Mouse (Mus musculus): ENCODE results near the gene Ston1. TPM values are rescaled to one million over a fixed set of nuclear protein-coding genes. Genes with fewer than 3 reads are reported as not detected.

Ston1 gene
- polyA plus RNA-seq, 1 experiment from 2014 or later: 2.4 TPM

- H3K4me1 ChIP-seq: no peaks in the 10 kb centered on the region; the same call in 1 of the 2 replicates
- H3K36me3 ChIP-seq (replicated peaks): no peaks in the 10 kb centered on the region
- H3K9ac ChIP-seq: no peak overlapping the region
- 100% methylated on average over 1 of the region's 1 CpGs for WGBS
- no peak overlapping the region for H3K27ac ChIP-seq
- no peak overlapping the region for H3K4me2 ChIP-seq
- no peak for ATAC-seq (ENCODE audit: low FRiP score)
- no peaks in the 10 kb centered on the region for H3K27me3 ChIP-seq
- no peak overlapping the region for H3K4me3 ChIP-seq (replicated peaks)
- H3K9me3 ChIP-seq: no peaks in the 10 kb centered on the region
Observed at GRCm38 (mm10) chr17:88614733-88615132, 17.2 kb downstream of the Ston1 start.

DNA sequence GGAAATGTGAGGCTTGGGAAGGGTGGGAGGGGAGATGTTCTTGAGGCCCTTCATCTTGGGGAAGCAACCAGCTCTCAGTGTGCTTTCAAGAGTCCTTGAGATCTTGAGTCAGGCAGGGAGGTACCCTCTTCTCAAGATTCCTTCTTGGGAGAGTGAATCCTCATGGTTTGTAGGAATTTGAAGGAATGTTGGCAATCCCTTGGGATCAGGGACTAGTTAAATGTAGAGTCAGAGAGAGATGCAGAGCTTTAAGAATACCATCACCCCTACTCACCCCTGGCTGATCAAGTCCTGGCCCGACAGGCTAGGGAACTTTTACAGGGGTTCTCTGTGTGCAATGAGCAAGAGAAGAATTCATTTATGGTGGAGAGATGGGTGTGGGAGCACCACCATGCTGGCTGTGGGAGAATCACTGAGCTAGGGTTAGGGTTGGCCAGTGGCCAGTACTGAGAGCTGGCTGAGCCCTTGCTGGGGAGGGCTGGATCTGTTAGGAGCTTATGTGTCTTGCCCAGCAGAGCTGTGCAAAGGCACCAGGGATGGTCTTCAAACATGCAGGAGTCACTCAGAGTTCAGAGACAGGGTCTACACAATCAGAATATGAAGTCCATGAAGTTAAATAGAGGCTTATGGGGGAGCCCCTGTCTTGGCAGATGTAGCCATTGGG is 18.1 kb downstream of the Ston1 start:
- Histone ChIP-seq H3K4me1 (no peaks in the 10 kb centered on the region; the same call in 1 of the 2 replicates), H3K27me3 (no peaks in the 10 kb centered on the region), H3K36me3 (replicated peaks) (no peaks in the 10 kb centered on the region), H3K27ac (no peak overlapping the region), H3K9me3 (no peaks in the 10 kb centered on the region), H3K4me3 (replicated peaks) (no peak overlapping the region), H3K4me2 (no peak overlapping the region), H3K9ac (no peak overlapping the region)
- ATAC-seq (ENCODE audit: low FRiP score): no peak
- 88% methylated on average over 1 of the region's 1 CpGs for WGBS

DNA sequence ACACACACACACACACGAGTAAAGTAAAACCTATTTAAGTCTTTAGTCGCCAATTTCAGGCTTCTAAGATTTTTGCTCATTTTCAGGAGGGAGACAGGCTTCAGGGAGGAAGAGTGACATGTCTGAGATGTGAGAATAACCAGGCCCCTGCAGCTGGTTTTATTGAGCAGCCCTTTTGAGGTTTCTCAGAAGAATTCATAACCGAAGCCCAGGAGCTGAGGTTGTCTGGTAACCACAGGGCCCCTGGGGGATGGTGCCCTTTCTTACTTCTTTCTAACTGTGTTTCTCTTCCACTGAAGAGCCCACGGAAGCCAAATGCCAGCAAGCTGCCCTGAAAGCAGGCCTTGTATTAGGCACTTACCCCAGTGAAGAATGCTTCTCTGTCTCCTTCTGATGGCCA is 23.5 kb downstream of the Ston1 start:
- H3K4me1 ChIP-seq: 0 out of 2 replicates have a peak, but pooled peaks cover under 1% of the 10 kb centered on the region
- no peak overlapping the region for H3K4me2 ChIP-seq
- ATAC-seq (ENCODE audit: low FRiP score): no peak
- WGBS: 86% methylated on average over 4 of the region's 4 CpGs
- H3K36me3 ChIP-seq (replicated peaks): 0 out of 2 replicates have a peak, but pooled peaks cover 5% of the 10 kb centered on the region
- H3K4me3 ChIP-seq (replicated peaks): no peak overlapping the region
- H3K27me3 ChIP-seq: no peaks in the 10 kb centered on the region
- no peak overlapping the region for H3K27ac ChIP-seq
- no peaks in the 10 kb centered on the region for H3K9me3 ChIP-seq
- no peak overlapping the region for H3K9ac ChIP-seq

- Histone ChIP-seq H3K9me3 (no peaks in the 10 kb centered on the region), H3K36me3 (replicated peaks) (0 out of 2 replicates have a peak, but pooled peaks cover 5% of the 10 kb centered on the region), H3K4me3 (replicated peaks) (no peak overlapping the region), H3K9ac (no peak overlapping the region), H3K4me1 (0 out of 2 replicates have a peak, but pooled peaks cover 4% of the 10 kb centered on the region), H3K27ac (no peak overlapping the region), H3K27me3 (no peaks in the 10 kb centered on the region), H3K4me2 (no peak overlapping the region)
- no peak for ATAC-seq (ENCODE audit: low FRiP score)
- WGBS: 91% methylated on average over 3 of the region's 3 CpGs
Observed at GRCm38 (mm10) chr17:88621374-88621773, 23.9 kb downstream of the Ston1 start.

GRCm38 (mm10) chr17:88622711-88623110 is 25.2 kb downstream of the Ston1 start:
- H3K9ac ChIP-seq: no peak overlapping the region
- no peak overlapping the region for H3K4me3 ChIP-seq (replicated peaks)
- H3K9me3 ChIP-seq: no peaks in the 10 kb centered on the region
- no peak for ATAC-seq (ENCODE audit: low FRiP score)
- H3K36me3 ChIP-seq (replicated peaks): 0 out of 2 replicates have a peak, but pooled peaks cover 5% of the 10 kb centered on the region
- no peak overlapping the region for H3K4me2 ChIP-seq
- H3K27me3 ChIP-seq: no peaks in the 10 kb centered on the region
- 93% methylated on average over 1 of the region's 1 CpGs for WGBS
- 0 out of 2 replicates have a peak, but pooled peaks cover 8% of the 10 kb centered on the region for H3K4me1 ChIP-seq
- H3K27ac ChIP-seq: no peak overlapping the region

DNA sequence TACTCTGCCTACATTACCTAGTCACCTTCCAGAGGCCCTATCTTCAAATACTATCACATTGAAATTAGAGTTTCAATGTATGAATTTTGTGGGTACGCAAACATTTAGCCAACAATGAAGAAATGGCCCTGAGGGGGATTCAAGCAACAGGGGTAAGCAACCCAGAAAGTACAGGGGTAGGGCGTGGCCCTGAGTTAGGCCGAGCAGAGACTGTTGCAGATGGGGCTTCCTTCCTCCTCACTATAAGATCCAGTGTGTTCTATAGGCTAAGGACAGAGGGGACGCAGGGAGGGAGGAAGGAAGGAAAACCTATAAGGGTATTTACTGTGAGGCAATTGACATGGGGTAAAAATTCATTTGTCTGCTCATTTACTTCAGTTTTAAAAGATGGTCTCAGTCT is 26.9 kb downstream of the Ston1 start:
- H3K4me2 ChIP-seq: no peak overlapping the region
- no peak overlapping the region for H3K9ac ChIP-seq
- 86% methylated on average over 4 of the region's 4 CpGs for WGBS
- no peak overlapping the region for H3K27ac ChIP-seq
- H3K4me1 ChIP-seq: peaks cover 14% of the 10 kb centered on the region
- H3K4me3 ChIP-seq (replicated peaks): no peak overlapping the region
- ATAC-seq (ENCODE audit: low FRiP score): no peak
- no peaks in the 10 kb centered on the region for H3K27me3 ChIP-seq
- H3K9me3 ChIP-seq: no peaks in the 10 kb centered on the region
- 0 out of 2 replicates have a peak, but pooled peaks cover 5% of the 10 kb centered on the region for H3K36me3 ChIP-seq (replicated peaks)

GRCm38 (mm10) chr17:88625350-88625749 is 27.9 kb downstream of the Ston1 start:
- ATAC-seq (ENCODE audit: low FRiP score): no peak
- H3K27me3 ChIP-seq: no peaks in the 10 kb centered on the region
- peaks cover 24% of the 10 kb centered on the region for H3K4me1 ChIP-seq
- H3K4me3 ChIP-seq (replicated peaks): no peak overlapping the region
- H3K9me3 ChIP-seq: no peaks in the 10 kb centered on the region
- no peak overlapping the region for H3K4me2 ChIP-seq
- H3K27ac ChIP-seq: no peak overlapping the region
- whole genome bisulfite sequencing: 93% methylated on average over 13 of the region's 13 CpGs
- 0 out of 2 replicates have a peak, but pooled peaks cover 5% of the 10 kb centered on the region for H3K36me3 ChIP-seq (replicated peaks)
- no peak overlapping the region for H3K9ac ChIP-seq

- no peak overlapping the region for H3K9ac ChIP-seq
- 0 out of 2 replicates have a peak overlapping the region, but pooled peaks have one; percentile 6 for H3K27ac ChIP-seq
- no peak overlapping the region for H3K4me3 ChIP-seq (replicated peaks)
- 0 out of 2 replicates have a peak, but pooled peaks cover 5% of the 10 kb centered on the region for H3K36me3 ChIP-seq (replicated peaks)
- 86% methylated on average over 7 of the region's 7 CpGs for WGBS
- ATAC-seq (ENCODE audit: low FRiP score): no peak
- H3K4me2 ChIP-seq: no peak overlapping the region
- no peaks in the 10 kb centered on the region for H3K9me3 ChIP-seq
- H3K4me1 ChIP-seq: peaks cover 30% of the 10 kb centered on the region
- H3K27me3 ChIP-seq: no peaks in the 10 kb centered on the region
Observed at GRCm38 (mm10) chr17:88625931-88626330, 28.4 kb downstream of the Ston1 start.

GRCm38 (mm10) chr17:88626347-88626811 is 28.9 kb downstream of the Ston1 start:
- Histone ChIP-seq H3K36me3 (replicated peaks) (0 out of 2 replicates have a peak, but pooled peaks cover 5% of the 10 kb centered on the region), H3K4me1 (peaks cover 34% of the 10 kb centered on the region), H3K27me3 (no peaks in the 10 kb centered on the region), H3K4me2 (no peak overlapping the region), H3K9ac (no peak overlapping the region), H3K27ac (0 out of 2 replicates have a peak overlapping the region, but pooled peaks have one; percentile 6), H3K4me3 (replicated peaks) (no peak overlapping the region), H3K9me3 (no peaks in the 10 kb centered on the region)
- ATAC-seq (ENCODE audit: low FRiP score): no peak
- WGBS: 48% methylated on average over 7 of the region's 7 CpGs

DNA sequence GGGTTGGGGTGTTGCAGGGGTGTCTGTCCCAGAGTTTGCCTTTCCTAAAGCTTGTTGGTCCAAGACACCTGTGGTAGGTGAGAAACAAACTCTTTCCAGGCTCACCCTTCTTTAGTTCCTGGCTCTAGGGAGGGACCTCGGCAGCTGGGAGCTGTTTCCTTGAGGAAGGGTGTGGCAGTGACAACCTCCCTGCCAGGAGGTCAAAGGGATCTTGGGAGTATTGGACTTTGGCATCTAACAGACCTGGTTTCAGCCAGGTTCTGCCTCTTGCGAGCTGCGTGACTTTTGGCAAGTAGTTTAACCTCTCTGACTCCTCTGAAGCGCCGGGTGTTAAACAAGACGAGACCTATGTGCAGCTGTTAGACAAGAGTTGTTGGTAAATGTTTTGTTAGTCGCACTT is 29.7 kb downstream of the Ston1 start:
- 86% methylated on average over 7 of the region's 7 CpGs for WGBS
- H3K27me3 ChIP-seq: no peaks in the 10 kb centered on the region
- 0 out of 2 replicates have a peak overlapping the region, but pooled peaks have one; percentile 5 for H3K27ac ChIP-seq
- no peak overlapping the region for H3K4me3 ChIP-seq (replicated peaks)
- no peak for ATAC-seq (ENCODE audit: low FRiP score)
- peaks cover 37% of the 10 kb centered on the region for H3K4me1 ChIP-seq
- no peak overlapping the region for H3K9ac ChIP-seq
- H3K9me3 ChIP-seq: no peaks in the 10 kb centered on the region
- no peak overlapping the region for H3K4me2 ChIP-seq
- H3K36me3 ChIP-seq (replicated peaks): 0 out of 2 replicates have a peak, but pooled peaks cover 1% of the 10 kb centered on the region

DNA sequence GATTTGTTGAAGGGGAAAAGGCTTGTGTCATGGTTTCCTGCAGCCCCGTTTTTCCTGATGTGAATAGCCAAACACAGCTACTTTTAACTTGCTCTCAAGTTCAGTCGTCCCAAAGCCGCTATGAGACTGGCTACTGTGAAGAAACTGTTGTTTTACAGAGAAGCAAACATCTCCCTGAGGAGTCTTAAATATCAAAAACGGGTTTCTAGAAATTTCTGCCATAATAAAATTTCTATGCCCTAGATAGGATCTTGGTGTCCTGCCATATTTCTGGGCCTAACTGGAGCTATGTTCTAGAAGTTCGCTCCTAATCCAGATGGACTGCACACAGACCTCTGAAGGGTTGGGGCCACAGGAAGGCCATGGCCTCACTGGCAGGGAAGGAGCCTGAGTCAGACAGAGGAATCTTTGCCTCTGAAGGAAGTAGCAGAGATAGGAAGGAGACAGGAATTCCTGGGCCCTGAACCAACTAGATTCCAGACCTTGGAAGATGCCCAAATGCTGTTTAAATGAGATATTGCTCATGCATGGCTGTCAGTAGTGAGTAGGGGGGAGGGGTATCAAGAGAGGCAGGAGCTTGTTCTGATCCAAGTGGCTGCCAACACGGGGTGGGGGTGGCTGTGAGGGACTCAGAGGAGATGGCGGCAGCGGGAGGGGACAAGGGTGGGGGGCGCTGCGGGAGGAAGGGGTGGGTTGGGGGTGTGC is 31.3 kb downstream of the Ston1 start:
- Histone ChIP-seq H3K4me3 (replicated peaks) (no peak overlapping the region), H3K9ac (no peak overlapping the region), H3K27ac (0 out of 2 replicates have a peak overlapping the region, but pooled peaks have one; percentile 2), H3K4me1 (peaks cover 37% of the 10 kb centered on the region), H3K27me3 (no peaks in the 10 kb centered on the region), H3K4me2 (no peak overlapping the region; the same call in 1 of the 2 replicates), H3K9me3 (no peaks in the 10 kb centered on the region), H3K36me3 (replicated peaks) (no peaks in the 10 kb centered on the region)
- 58% methylated on average over 10 of the region's 10 CpGs for WGBS
- ATAC-seq (ENCODE audit: low FRiP score): no peak

DNA sequence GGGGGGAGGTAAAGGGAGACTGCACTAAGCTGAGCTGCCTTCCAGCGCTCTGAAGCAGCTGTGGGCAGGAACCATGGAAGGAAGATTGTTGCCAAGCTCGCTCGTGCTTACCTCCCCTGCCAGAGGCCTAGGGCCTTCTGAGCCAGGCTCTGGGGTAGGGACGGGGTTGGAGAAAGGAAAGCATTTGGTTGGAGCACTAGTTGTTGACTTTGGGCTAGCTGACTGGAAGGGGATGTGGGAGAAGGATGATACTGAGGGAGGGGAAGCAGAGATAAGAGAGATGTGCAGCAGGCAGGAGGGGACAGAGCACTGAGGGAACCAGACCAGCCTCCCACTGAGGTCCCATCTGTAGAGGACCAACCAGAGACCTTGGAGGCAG is 31.9 kb downstream of the Ston1 start:
- Histone ChIP-seq H3K36me3 (replicated peaks) (no peaks in the 10 kb centered on the region), H3K27ac (peak overlapping the region; percentile 84; the same call in 1 of the 2 replicates), H3K4me1 (peaks cover 37% of the 10 kb centered on the region), H3K9me3 (no peaks in the 10 kb centered on the region), H3K4me2 (no peak overlapping the region; the same call in 1 of the 2 replicates), H3K27me3 (no peaks in the 10 kb centered on the region), H3K9ac (no peak overlapping the region), H3K4me3 (replicated peaks) (no peak overlapping the region)
- ATAC-seq (ENCODE audit: low FRiP score): no peak
- 35% methylated on average over 4 of the region's 4 CpGs for WGBS

All from forebrain, embryonic 12.5 days (tissue).